Mouse (Mus musculus) midbrain, embryonic 12.5 days (tissue): ENCODE results near the gene Ttc12. TPM values are rescaled to one million over a fixed set of nuclear protein-coding genes. Genes with fewer than 3 reads are reported as not detected.

ENCODE experiments used
- ATAC-seq: fragments of 200-750 bp; cut with Nextera tagmentation; 2 replicates; pipeline ENCODE4 v1.8.0; 2017; ENCODE audit warnings: low read depth, moderate TSS enrichment, moderate library complexity; ENCODE audit not compliant: low FRiP score
- H3K27ac ChIP-seq: fragments of 300-500 bp; sonication (generic); replicated peaks from 2 replicates; pipeline ENCODE4 v1.5.1; 2016; ENCODE audit warnings: mild to moderate bottlenecking
- H3K27me3 ChIP-seq: fragments of 300-500 bp; sonication (generic); 2 replicates; pipeline ENCODE4 v1.6.1; 2016; ENCODE audit warnings: mild to moderate bottlenecking
- H3K36me3 ChIP-seq: fragments of 300-500 bp; sonication (generic); 2 replicates; pipeline ENCODE4 v1.6.1; 2016
- H3K4me1 ChIP-seq: fragments of 300-500 bp; sonication (generic); 2 replicates; pipeline ENCODE4 v1.6.1; 2016
- H3K4me2 ChIP-seq: fragments of 300-500 bp; sonication (generic); replicated peaks from 2 replicates; pipeline ENCODE4 v1.6.1; 2016; ENCODE audit warnings: mild to moderate bottlenecking, moderate library complexity
- H3K4me3 ChIP-seq: fragments of 300-500 bp; sonication (generic); 2 replicates; pipeline ENCODE4 v1.5.1; 2016; ENCODE audit warnings: mild to moderate bottlenecking
- H3K9ac ChIP-seq: fragments of 300-500 bp; sonication (generic); replicated peaks from 2 replicates; pipeline ENCODE4 v1.6.1; 2016; ENCODE audit warnings: mild to moderate bottlenecking, moderate library complexity
- H3K9me3 ChIP-seq: fragments of 300-500 bp; sonication (generic); 2 replicates; pipeline ENCODE4 v1.6.1; 2016; ENCODE audit warnings: mild to moderate bottlenecking
- WGBS: fragments of 180-500 bp; shearing (Covaris S2); methylation state at CpG from one replicate; pipeline ENCODE4 v1.1.7; 2016; 5-methylcytosine and 5-hydroxymethylcytosine counted together
- polyA plus RNA-seq: library from polyadenylated mRNA; unstranded; fragments of >200 nt; fragmentation: Nextera tagmentation; extraction: Ambion mirVana; gene quantifications from 2 replicates; pipeline ENCODE4 v1.2.1, GENCODE M21; 2016

The Ttc12 gene
- polyA plus RNA-seq, 1 experiment from 2014 or later = 2.7 TPM

GRCm38 (mm10) chr9:49488912-49489895 is 3.2 kb upstream of the Ttc12 start:
- WGBS = 36% methylated on average over 16 of the region's 16 CpGs
- H3K9ac ChIP-seq = no peak overlapping the region

GRCm38 (mm10) chr9:49488258-49488657 is 2.2 kb upstream of the Ttc12 start:
- WGBS = 70% methylated on average over 7 of the region's 7 CpGs
- H3K4me1 ChIP-seq = peaks cover 20% of the 10 kb centered on the region
- H3K27me3 ChIP-seq = peaks cover 18% of the 10 kb centered on the region
- no peaks in the 10 kb centered on the region for H3K36me3 ChIP-seq
- no peaks in the 10 kb centered on the region for H3K9me3 ChIP-seq
- no peak overlapping the region for H3K9ac ChIP-seq
- H3K4me2 ChIP-seq = no peak overlapping the region
- ATAC-seq = no peak
- no peak overlapping the region for H3K4me3 ChIP-seq
- no peak overlapping the region for H3K27ac ChIP-seq

More at GRCm38 (mm10) chr9:49488912-49489895, 3.2 kb upstream of the Ttc12 start:
- Histone ChIP-seq H3K36me3 (no peaks in the 10 kb centered on the region), H3K4me2 (peak overlapping the region; percentile 30), H3K4me3 (no peak overlapping the region), H3K27me3 (peaks cover 18% of the 10 kb centered on the region), H3K9me3 (no peaks in the 10 kb centered on the region), H3K4me1 (peaks cover 18% of the 10 kb centered on the region), H3K27ac (no peak overlapping the region)
- peak; percentile 53 for ATAC-seq

DNA sequence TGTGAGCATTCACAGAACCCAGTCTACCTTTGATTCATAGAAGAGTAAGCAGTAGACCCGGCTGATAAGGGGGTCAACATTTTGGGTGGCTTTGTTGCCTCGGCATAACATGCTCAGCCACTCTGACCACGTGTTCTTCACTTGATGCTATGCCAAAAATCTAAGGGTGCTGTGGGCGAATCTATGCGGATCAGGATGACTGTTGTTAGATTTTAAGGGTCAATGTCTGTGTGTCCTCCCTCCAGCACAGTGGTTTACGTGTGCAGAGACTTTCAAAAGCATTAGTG is 1.6 kb upstream of the Ttc12 start:
- H3K4me3 ChIP-seq = no peak overlapping the region

GRCm38 (mm10) chr9:49486805-49487656 is 1.0 kb upstream of the Ttc12 start:
- Histone ChIP-seq H3K27me3 (peaks cover 15% of the 10 kb centered on the region), H3K27ac (no peak overlapping the region), H3K9me3 (no peaks in the 10 kb centered on the region), H3K4me1 (peaks cover 20% of the 10 kb centered on the region), H3K4me3 (no peak overlapping the region), H3K36me3 (no peaks in the 10 kb centered on the region), H3K4me2 (peak overlapping the region; percentile 81; the same call in 1 of the 2 replicates), H3K9ac (no peak overlapping the region)
- ATAC-seq = no peak
- 70% methylated on average over 9 of the region's 9 CpGs for WGBS

More for the DNA sequence above, 1.6 kb upstream of the Ttc12 start:
- Histone ChIP-seq H3K9me3 (no peaks in the 10 kb centered on the region), H3K27me3 (peaks cover 17% of the 10 kb centered on the region), H3K36me3 (no peaks in the 10 kb centered on the region), H3K27ac (no peak overlapping the region), H3K4me2 (no peak overlapping the region), H3K9ac (no peak overlapping the region), H3K4me1 (peaks cover 20% of the 10 kb centered on the region)
- 84% methylated on average over 6 of the region's 6 CpGs for WGBS
- no peak for ATAC-seq

DNA sequence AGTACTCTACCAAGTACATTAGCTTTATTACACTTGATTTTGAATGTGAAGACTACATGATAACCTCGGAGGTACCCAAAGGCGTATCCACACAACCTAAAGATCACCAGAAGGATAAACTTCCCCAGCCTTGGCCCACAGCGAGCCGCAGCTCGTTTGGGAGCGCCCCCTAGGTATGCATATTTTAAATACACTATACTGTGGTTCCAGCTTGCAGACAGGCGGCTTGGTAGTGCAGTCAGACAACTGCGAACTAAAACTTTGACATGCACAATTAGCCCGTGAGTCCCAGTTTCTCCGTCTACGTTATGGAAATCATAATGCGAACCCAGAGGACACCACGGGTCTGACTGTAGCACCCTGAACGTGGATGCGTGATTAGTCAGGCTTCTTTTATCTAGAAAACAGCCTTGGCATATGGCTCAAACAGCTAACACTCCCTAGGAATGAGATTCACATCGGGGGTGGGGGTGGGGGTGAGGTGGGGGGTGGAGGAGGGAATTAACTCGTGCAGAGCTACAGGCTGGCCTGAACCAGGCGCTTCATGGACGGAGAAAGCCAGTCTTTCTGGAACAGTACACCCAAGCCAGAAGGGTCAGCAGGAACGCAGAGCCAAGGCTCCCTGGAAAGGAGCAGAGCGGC is 654 bp downstream of the Ttc12 start:
- peak; percentile 42 for ATAC-seq
- H3K9ac ChIP-seq = peak overlapping the region; percentile 55
- peak overlapping the region; percentile 43; the same call in 1 of the 2 replicates for H3K27ac ChIP-seq

DNA sequence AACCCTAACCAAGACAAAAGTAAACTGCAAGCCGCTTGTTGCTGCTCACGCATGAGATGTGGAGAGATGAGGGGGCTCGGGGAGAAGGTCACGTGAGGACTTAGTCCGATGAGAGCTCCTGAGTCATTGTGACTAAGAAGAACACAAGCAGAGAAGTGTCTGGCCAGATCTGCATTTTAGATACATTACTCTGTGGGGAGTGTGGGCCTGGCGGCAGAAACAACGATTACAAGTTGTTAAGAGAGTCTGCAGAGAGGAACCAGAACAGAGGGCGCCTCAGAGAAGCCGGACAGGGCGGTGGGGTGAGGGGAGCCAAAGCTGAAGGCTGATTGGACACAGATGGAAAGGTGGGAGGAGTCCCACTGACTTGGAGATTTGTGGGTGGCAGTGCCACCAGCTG is 2.7 kb downstream of the Ttc12 start:
- ATAC-seq = no peak
- Histone ChIP-seq H3K4me2 (peak overlapping the region; percentile 21), H3K4me3 (peak overlapping the region; percentile 15; the same call in 1 of the 2 replicates), H3K27ac (no peak overlapping the region), H3K9ac (no peak overlapping the region), H3K9me3 (no peaks in the 10 kb centered on the region), H3K36me3 (no peaks in the 10 kb centered on the region), H3K4me1 (peaks cover 15% of the 10 kb centered on the region), H3K27me3 (peaks cover 15% of the 10 kb centered on the region)
- 24% methylated on average over 10 of the region's 10 CpGs for WGBS

More for the DNA sequence above, 654 bp downstream of the Ttc12 start:
- Histone ChIP-seq H3K4me1 (peaks cover 20% of the 10 kb centered on the region), H3K9me3 (no peaks in the 10 kb centered on the region), H3K36me3 (no peaks in the 10 kb centered on the region), H3K4me2 (peak overlapping the region; percentile 81), H3K4me3 (peak overlapping the region; percentile 56), H3K27me3 (peaks cover 15% of the 10 kb centered on the region)
- 5% methylated on average over 20 of the region's 21 CpGs for WGBS

GRCm38 (mm10) chr9:49472126-49472525 is 13.9 kb downstream of the Ttc12 start:
- Histone ChIP-seq H3K9ac (no peak overlapping the region), H3K9me3 (no peaks in the 10 kb centered on the region), H3K27me3 (no peaks in the 10 kb centered on the region), H3K4me2 (no peak overlapping the region), H3K36me3 (no peaks in the 10 kb centered on the region), H3K27ac (no peak overlapping the region), H3K4me3 (no peak overlapping the region), H3K4me1 (no peaks in the 10 kb centered on the region)
- WGBS = 72% methylated on average over 11 of the region's 11 CpGs
- ATAC-seq = no peak

DNA sequence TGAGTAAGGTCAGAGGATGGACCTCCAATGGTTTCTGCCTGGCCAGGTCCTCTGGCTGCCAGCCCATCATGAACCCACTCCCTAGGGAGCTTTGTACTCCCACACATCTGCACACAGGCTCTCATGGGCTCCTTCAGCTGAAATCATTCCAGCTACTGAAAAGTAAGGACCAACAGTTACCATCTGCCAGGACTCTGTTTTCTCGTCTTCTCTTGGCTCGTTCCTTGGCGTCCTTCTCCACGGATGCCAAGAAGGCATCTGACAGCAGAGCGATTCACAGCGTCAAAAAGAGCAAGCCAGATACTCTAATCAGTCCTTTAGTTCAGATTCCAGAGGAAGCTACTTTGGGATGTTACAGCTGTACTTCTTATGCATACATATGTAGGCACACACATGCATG is 15.1 kb downstream of the Ttc12 start:
- H3K36me3 ChIP-seq = no peaks in the 10 kb centered on the region
- WGBS = 88% methylated on average over 6 of the region's 6 CpGs
- no peak overlapping the region for H3K4me3 ChIP-seq
- H3K9me3 ChIP-seq = no peaks in the 10 kb centered on the region
- no peak for ATAC-seq
- H3K4me2 ChIP-seq = no peak overlapping the region
- no peaks in the 10 kb centered on the region for H3K4me1 ChIP-seq
- H3K27me3 ChIP-seq = no peaks in the 10 kb centered on the region
- H3K9ac ChIP-seq = no peak overlapping the region
- H3K27ac ChIP-seq = no peak overlapping the region

DNA sequence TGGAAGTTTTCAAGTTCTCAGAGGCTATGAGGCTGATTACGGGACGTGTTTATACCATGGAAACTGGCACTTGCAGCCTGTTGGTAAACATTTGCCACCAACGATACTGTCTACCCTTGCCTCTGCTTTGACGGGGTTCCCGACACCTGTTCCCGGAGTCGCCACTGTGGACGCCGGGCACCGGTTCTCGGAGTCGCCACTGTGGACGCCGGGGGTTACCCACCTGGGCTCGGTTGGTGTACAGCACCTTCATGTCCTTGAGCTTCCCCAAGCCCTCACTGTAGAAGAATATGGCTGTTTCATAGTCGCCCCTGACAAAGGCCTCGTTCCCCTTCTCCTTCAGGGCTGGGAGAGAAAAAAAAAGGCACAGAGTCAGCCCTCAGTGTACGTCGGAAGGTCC is 16.0 kb downstream of the Ttc12 start:
- Histone ChIP-seq H3K4me2 (no peak overlapping the region), H3K9me3 (no peaks in the 10 kb centered on the region), H3K27me3 (no peaks in the 10 kb centered on the region), H3K36me3 (no peaks in the 10 kb centered on the region), H3K9ac (no peak overlapping the region), H3K27ac (no peak overlapping the region), H3K4me3 (no peak overlapping the region), H3K4me1 (no peaks in the 10 kb centered on the region)
- whole genome bisulfite sequencing = 96% methylated on average over 19 of the region's 19 CpGs
- no peak for ATAC-seq

DNA sequence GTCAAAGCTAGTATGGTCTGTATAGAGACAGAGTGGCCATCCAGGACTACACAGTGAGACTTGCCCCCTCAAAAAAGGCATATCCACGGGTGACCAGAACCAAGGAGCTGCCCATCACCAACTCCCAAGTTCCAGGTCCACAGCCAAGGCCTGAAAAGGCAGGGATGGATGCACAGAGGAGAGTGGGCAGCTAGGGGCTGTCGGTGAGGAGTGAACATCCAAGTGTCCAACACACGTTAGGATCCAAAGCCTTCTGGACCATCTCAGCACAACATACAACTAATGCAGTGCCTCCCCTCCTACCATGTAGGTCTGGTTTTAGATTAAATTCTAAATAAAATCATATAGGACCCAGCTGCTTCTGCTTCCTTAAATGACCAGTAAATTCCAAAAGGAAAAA is 29.9 kb downstream of the Ttc12 start:
- ATAC-seq = no peak
- no peak overlapping the region for H3K4me2 ChIP-seq
- no peak overlapping the region for H3K9ac ChIP-seq
- no peaks in the 10 kb centered on the region for H3K9me3 ChIP-seq
- no peaks in the 10 kb centered on the region for H3K36me3 ChIP-seq
- no peak overlapping the region for H3K27ac ChIP-seq
- no peak overlapping the region for H3K4me3 ChIP-seq
- WGBS = 84% methylated on average over 3 of the region's 3 CpGs
- no peaks in the 10 kb centered on the region for H3K27me3 ChIP-seq
- 0 out of 2 replicates have a peak, but pooled peaks cover 2% of the 10 kb centered on the region for H3K4me1 ChIP-seq

DNA sequence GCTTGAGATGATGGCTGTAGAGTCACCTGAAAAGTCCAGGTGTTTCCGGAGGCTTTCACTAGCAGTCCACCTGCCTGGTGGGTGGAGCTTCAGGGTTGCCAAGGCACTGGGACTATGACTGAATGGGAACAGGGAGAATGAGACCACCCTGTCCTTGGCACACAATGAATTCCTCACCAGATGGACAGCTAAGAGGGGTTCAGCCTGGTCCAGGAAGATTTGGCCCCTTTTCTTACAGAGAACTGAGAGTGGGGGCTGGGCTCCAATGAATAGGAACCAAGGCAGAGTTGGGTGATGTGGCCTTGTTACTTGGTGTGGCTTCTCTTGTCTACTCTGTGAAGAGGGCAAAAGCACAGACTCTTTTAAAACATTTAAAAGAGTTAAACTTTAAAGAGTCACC is 33.6 kb downstream of the Ttc12 start:
- no peaks in the 10 kb centered on the region for H3K27me3 ChIP-seq
- H3K9ac ChIP-seq = no peak overlapping the region
- no peaks in the 10 kb centered on the region for H3K36me3 ChIP-seq
- no peak overlapping the region for H3K4me3 ChIP-seq
- ATAC-seq = no peak
- H3K9me3 ChIP-seq = no peaks in the 10 kb centered on the region
- 87% methylated on average over 1 of the region's 1 CpGs for WGBS
- no peak overlapping the region for H3K27ac ChIP-seq
- 0 out of 2 replicates have a peak, but pooled peaks cover 2% of the 10 kb centered on the region for H3K4me1 ChIP-seq
- H3K4me2 ChIP-seq = no peak overlapping the region
